Mouse (Mus musculus): Measurements from ENCODE around the gene Slc44a1.

GRCm38 (mm10) chr4:53519429-53519828, 79.2 kb downstream of the Slc44a1 start:
- TF ChIP-seq POLR2A (IDR thresholded peaks at IDR 0.05; ENCODE audit: control insufficient read depth, extremely low read depth, insufficient read depth, low read length, poor library complexity) (no peak), CTCF (IDR thresholded peaks at IDR 0.05; ENCODE audit: borderline replicate concordance, control insufficient read depth, extremely low read depth, insufficient read depth, low read length, poor library complexity) (no peak)

Data from thymus, adult 2 months (tissue).